Mouse (Mus musculus): ENCODE results near the gene Trappc2l. TPM values are rescaled to one million over a fixed set of nuclear protein-coding genes. Genes with fewer than 3 reads are reported as not detected.

The Trappc2l gene
- polyA plus RNA-seq, 1 experiment from 2014 or later, result 73.3 TPM

- TF ChIP-seq CTCF (IDR thresholded peaks at IDR 0.05; ENCODE audit: low read depth), result no peak
- Histone ChIP-seq H3K36me3 (ENCODE audit: insufficient read depth, low read length) (no peaks in the 10 kb centered on the region), H3K9ac (ENCODE audit: low read depth, low read length) (no peak overlapping the region), H3K27ac (no peak overlapping the region; the same call in 1 of the 2 replicates), H3K4me1 (replicated peaks; ENCODE audit: insufficient read depth, low read length) (peaks cover 25% of the 10 kb centered on the region), H3K27me3 (ENCODE audit: insufficient read depth, low read length) (no peaks in the 10 kb centered on the region), H3K4me2 (ENCODE audit: low read length) (no peak overlapping the region), H3K4me3 (replicated peaks; ENCODE audit: low read depth, low read length) (no peak overlapping the region), H3K9me3 (replicated peaks; ENCODE audit: low read length) (no peaks in the 10 kb centered on the region)
- 71% methylated on average over 13 of the region's 13 CpGs for WGBS
- ATAC-seq (replicated peaks; ENCODE audit: low FRiP score, low read depth) (no peak), DNase-seq (ENCODE audit: low spot score) (no peak)
Observed at GRCm38 (mm10) chr8:122656056-122656999, 44.9 kb downstream of the Trappc2l start.

- H3K9me3 ChIP-seq (replicated peaks; ENCODE audit: low read length), result no peaks in the 10 kb centered on the region
- H3K4me3 ChIP-seq (replicated peaks; ENCODE audit: low read depth, low read length), result no peak overlapping the region
- H3K27me3 ChIP-seq (ENCODE audit: insufficient read depth, low read length), result no peaks in the 10 kb centered on the region
- H3K9ac ChIP-seq (ENCODE audit: low read depth, low read length), result no peak overlapping the region
- no peak overlapping the region for H3K27ac ChIP-seq
- peak; percentile 17 for DNase-seq (ENCODE audit: low spot score)
- ATAC-seq (replicated peaks; ENCODE audit: low FRiP score, low read depth), result no peak
- H3K4me2 ChIP-seq (ENCODE audit: low read length), result no peak overlapping the region
- peaks cover 37% of the 10 kb centered on the region for H3K4me1 ChIP-seq (replicated peaks; ENCODE audit: insufficient read depth, low read length)
- WGBS, result 60% methylated on average over 10 of the region's 10 CpGs
- no peaks in the 10 kb centered on the region for H3K36me3 ChIP-seq (ENCODE audit: insufficient read depth, low read length)
- TF ChIP-seq CTCF (IDR thresholded peaks at IDR 0.05; ENCODE audit: low read depth), result no peak
Observed at GRCm38 (mm10) chr8:122658149-122658806, 46.8 kb downstream of the Trappc2l start.

GRCm38 (mm10) chr8:122658807-122659160, 47.3 kb downstream of the Trappc2l start:
- WGBS, result 49% methylated on average over 9 of the region's 9 CpGs
- Histone ChIP-seq H3K4me2 (ENCODE audit: low read length) (no peak overlapping the region), H3K27ac (no peak overlapping the region), H3K36me3 (ENCODE audit: insufficient read depth, low read length) (no peaks in the 10 kb centered on the region), H3K4me3 (replicated peaks; ENCODE audit: low read depth, low read length) (no peak overlapping the region), H3K4me1 (replicated peaks; ENCODE audit: insufficient read depth, low read length) (peaks cover 42% of the 10 kb centered on the region), H3K27me3 (ENCODE audit: insufficient read depth, low read length) (no peaks in the 10 kb centered on the region), H3K9me3 (replicated peaks; ENCODE audit: low read length) (no peaks in the 10 kb centered on the region), H3K9ac (ENCODE audit: low read depth, low read length) (no peak overlapping the region)
- no peak for TF ChIP-seq CTCF (IDR thresholded peaks at IDR 0.05; ENCODE audit: low read depth)
- ATAC-seq (replicated peaks; ENCODE audit: low FRiP score, low read depth) (no peak), DNase-seq (ENCODE audit: low spot score) (peak; percentile 35)

GRCm38 (mm10) chr8:122660022-122660421, 48.6 kb downstream of the Trappc2l start:
- Histone ChIP-seq H3K36me3 (ENCODE audit: insufficient read depth, low read length) (no peaks in the 10 kb centered on the region), H3K27ac (no peak overlapping the region), H3K4me1 (replicated peaks; ENCODE audit: insufficient read depth, low read length) (peaks cover 50% of the 10 kb centered on the region), H3K27me3 (ENCODE audit: insufficient read depth, low read length) (no peaks in the 10 kb centered on the region), H3K9me3 (replicated peaks; ENCODE audit: low read length) (no peaks in the 10 kb centered on the region), H3K4me2 (ENCODE audit: low read length) (no peak overlapping the region), H3K9ac (ENCODE audit: low read depth, low read length) (no peak overlapping the region), H3K4me3 (replicated peaks; ENCODE audit: low read depth, low read length) (no peak overlapping the region)
- 80% methylated on average over 2 of the region's 2 CpGs for WGBS
- no peak for ATAC-seq (replicated peaks; ENCODE audit: low FRiP score, low read depth)
- DNase-seq (ENCODE audit: low spot score), result no peak
- TF ChIP-seq CTCF (IDR thresholded peaks at IDR 0.05; ENCODE audit: low read depth), result peak; percentile 54

- no peaks in the 10 kb centered on the region for H3K36me3 ChIP-seq (ENCODE audit: insufficient read depth, low read length)
- 12% methylated on average over 7 of the region's 7 CpGs for WGBS
- no peaks in the 10 kb centered on the region for H3K9me3 ChIP-seq (replicated peaks; ENCODE audit: low read length)
- H3K27me3 ChIP-seq (ENCODE audit: insufficient read depth, low read length), result no peaks in the 10 kb centered on the region
- TF ChIP-seq CTCF (IDR thresholded peaks at IDR 0.05; ENCODE audit: low read depth), result no peak
- ATAC-seq (replicated peaks; ENCODE audit: low FRiP score, low read depth) (peak; percentile 57; the same call in 1 of the 2 replicates), DNase-seq (ENCODE audit: low spot score) (peak; percentile 91)
- H3K4me3 ChIP-seq (replicated peaks; ENCODE audit: low read depth, low read length), result no peak overlapping the region
- H3K9ac ChIP-seq (ENCODE audit: low read depth, low read length), result no peak overlapping the region
- H3K4me1 ChIP-seq (replicated peaks; ENCODE audit: insufficient read depth, low read length), result peaks cover 53% of the 10 kb centered on the region
- no peak overlapping the region for H3K4me2 ChIP-seq (ENCODE audit: low read length)
- H3K27ac ChIP-seq, result peak overlapping the region; percentile 65
Observed at GRCm38 (mm10) chr8:122661138-122661537, 49.7 kb downstream of the Trappc2l start.

- Histone ChIP-seq H3K4me1 (replicated peaks; ENCODE audit: insufficient read depth, low read length) (peaks cover 56% of the 10 kb centered on the region), H3K27me3 (ENCODE audit: insufficient read depth, low read length) (no peaks in the 10 kb centered on the region), H3K4me3 (replicated peaks; ENCODE audit: low read depth, low read length) (no peak overlapping the region), H3K9me3 (replicated peaks; ENCODE audit: low read length) (no peaks in the 10 kb centered on the region), H3K27ac (no peak overlapping the region), H3K4me2 (ENCODE audit: low read length) (no peak overlapping the region), H3K9ac (ENCODE audit: low read depth, low read length) (no peak overlapping the region), H3K36me3 (ENCODE audit: insufficient read depth, low read length) (no peaks in the 10 kb centered on the region)
- ATAC-seq (replicated peaks; ENCODE audit: low FRiP score, low read depth) (no peak), DNase-seq (ENCODE audit: low spot score) (no peak)
- TF ChIP-seq CTCF (IDR thresholded peaks at IDR 0.05; ENCODE audit: low read depth), result no peak
- WGBS, result 81% methylated on average over 2 of the region's 2 CpGs
Observed at GRCm38 (mm10) chr8:122661894-122662293, 50.5 kb downstream of the Trappc2l start.
